Mouse (Mus musculus): ENCODE measurements around the gene Olfr1262. TPM values are rescaled to one million over a fixed set of nuclear protein-coding genes. Genes with fewer than 3 reads are reported as not detected.

Gene Olfr1262
- not detected in 2 replicates for polyA plus RNA-seq (2012; rRNA removed)

GRCm38 (mm10) chr2:89999845-90000244, at the start of gene Olfr1262:
Gene Olfr1262, plus strand, starts transcription at chr2:90000145.
- Histone ChIP-seq H3K4me1 (ENCODE audit: control insufficient read depth, insufficient read depth, insufficient read length) (no peaks in the 10 kb centered on the region), H3K27me3 (ENCODE audit: control insufficient read depth, insufficient read depth, low read length) (no peaks in the 10 kb centered on the region), H3K36me3 (ENCODE audit: control insufficient read depth, insufficient read depth, low read length) (no peaks in the 10 kb centered on the region), H3K27ac (ENCODE audit: insufficient read depth, low read length) (no peak within 1 kb of the TSS), H3K4me3 (ENCODE audit: extremely low read depth, insufficient read depth, insufficient read length) (no peak within 1 kb of the TSS)
- DNase-seq (ENCODE audit: low read depth in 1 of 2, low spot score in 2 of 2), result no peak
- no peak for TF ChIP-seq POLR2A (IDR thresholded peaks at IDR 0.05; ENCODE audit: low read depth, low read length)
- TF ChIP-seq CTCF (IDR thresholded peaks at IDR 0.05; ENCODE audit: extremely low read depth, insufficient read depth, insufficient read length, insufficient replicate concordance), result no peak

- Histone ChIP-seq H3K27me3 (ENCODE audit: control insufficient read depth, insufficient read depth, low read length) (no peaks in the 10 kb centered on the region), H3K4me1 (ENCODE audit: control insufficient read depth, insufficient read depth, insufficient read length) (no peaks in the 10 kb centered on the region), H3K27ac (ENCODE audit: insufficient read depth, low read length) (no peak within 1 kb of the TSS), H3K36me3 (ENCODE audit: control insufficient read depth, insufficient read depth, low read length) (no peaks in the 10 kb centered on the region), H3K4me3 (ENCODE audit: extremely low read depth, insufficient read depth, insufficient read length) (no peak within 1 kb of the TSS)
- 66% methylated on average over 2 of the region's 2 CpGs for WGBS
- DNase-seq (ENCODE audit: low read depth in 1 of 2, low spot score in 2 of 2), result no peak
- TF ChIP-seq CTCF (IDR thresholded peaks at IDR 0.05; ENCODE audit: extremely low read depth, insufficient read depth, insufficient read length, insufficient replicate concordance), result no peak
- no peak for TF ChIP-seq POLR2A (IDR thresholded peaks at IDR 0.05; ENCODE audit: low read depth, low read length)
Measured at GRCm38 (mm10) chr2:89974184-89974583, 25.8 kb upstream of the Olfr1262 start, which contains the start of gene Olfr1260. Gene Olfr1260, plus strand, starts transcription at chr2:89974340.

GRCm38 (mm10) chr2:89977709-89978108, 22.2 kb upstream of the Olfr1262 start:
- Histone ChIP-seq H3K27me3 (ENCODE audit: control insufficient read depth, insufficient read depth, low read length) (no peaks in the 10 kb centered on the region), H3K36me3 (ENCODE audit: control insufficient read depth, insufficient read depth, low read length) (no peaks in the 10 kb centered on the region), H3K27ac (ENCODE audit: insufficient read depth, low read length) (no peak overlapping the region), H3K4me1 (ENCODE audit: control insufficient read depth, insufficient read depth, insufficient read length) (no peaks in the 10 kb centered on the region), H3K4me3 (ENCODE audit: extremely low read depth, insufficient read depth, insufficient read length) (no peak overlapping the region)
- WGBS, result 79% methylated on average over 2 of the region's 2 CpGs
- TF ChIP-seq CTCF (IDR thresholded peaks at IDR 0.05; ENCODE audit: extremely low read depth, insufficient read depth, insufficient read length, insufficient replicate concordance), result no peak
- no peak for DNase-seq (ENCODE audit: low read depth in 1 of 2, low spot score in 2 of 2)

- H3K36me3 ChIP-seq (ENCODE audit: control insufficient read depth, insufficient read depth, low read length), result no peaks in the 10 kb centered on the region
- no peak for DNase-seq (ENCODE audit: low read depth in 1 of 2, low spot score in 2 of 2)
- no peak within 1 kb of the TSS for H3K4me3 ChIP-seq (ENCODE audit: extremely low read depth, insufficient read depth, insufficient read length)
- H3K27ac ChIP-seq (ENCODE audit: insufficient read depth, low read length), result no peak within 1 kb of the TSS
- no peaks in the 10 kb centered on the region for H3K27me3 ChIP-seq (ENCODE audit: control insufficient read depth, insufficient read depth, low read length)
- H3K4me1 ChIP-seq (ENCODE audit: control insufficient read depth, insufficient read depth, insufficient read length), result no peaks in the 10 kb centered on the region
- TF ChIP-seq CTCF (IDR thresholded peaks at IDR 0.05; ENCODE audit: extremely low read depth, insufficient read depth, insufficient read length, insufficient replicate concordance) (no peak), POLR2A (IDR thresholded peaks at IDR 0.05; ENCODE audit: low read depth, low read length) (no peak)
Measured at GRCm38 (mm10) chr2:89990921-89991320, 9.0 kb upstream of the Olfr1262 start, which contains the start of gene Olfr1261. Gene Olfr1261, plus strand, starts transcription at chr2:89991221.

GRCm38 (mm10) chr2:90011831-90012230, 11.9 kb downstream of the Olfr1262 start, which contains the start of gene Olfr1263:
Gene Olfr1263, plus strand, starts transcription at chr2:90012131.
- 91% methylated on average over 2 of the region's 2 CpGs for WGBS
- no peak within 1 kb of the TSS for H3K27ac ChIP-seq (ENCODE audit: insufficient read depth, low read length)
- TF ChIP-seq POLR2A (IDR thresholded peaks at IDR 0.05; ENCODE audit: low read depth, low read length), result no peak
- no peak for TF ChIP-seq CTCF (IDR thresholded peaks at IDR 0.05; ENCODE audit: extremely low read depth, insufficient read depth, insufficient read length, insufficient replicate concordance)

GRCm38 (mm10) chr2:90025477-90025876, 25.5 kb downstream of the Olfr1262 start, which contains the start of gene Olfr1264:
Gene Olfr1264, minus strand, starts transcription at chr2:90025577.
- no peak within 1 kb of the TSS for H3K4me3 ChIP-seq (ENCODE audit: extremely low read depth, insufficient read depth, insufficient read length)
- no peaks in the 10 kb centered on the region for H3K4me1 ChIP-seq (ENCODE audit: control insufficient read depth, insufficient read depth, insufficient read length)
- TF ChIP-seq CTCF (IDR thresholded peaks at IDR 0.05; ENCODE audit: extremely low read depth, insufficient read depth, insufficient read length, insufficient replicate concordance), result no peak
- no peak for TF ChIP-seq POLR2A (IDR thresholded peaks at IDR 0.05; ENCODE audit: low read depth, low read length)
- no peak within 1 kb of the TSS for H3K27ac ChIP-seq (ENCODE audit: insufficient read depth, low read length)
- no peaks in the 10 kb centered on the region for H3K27me3 ChIP-seq (ENCODE audit: control insufficient read depth, insufficient read depth, low read length)
- DNase-seq (ENCODE audit: low read depth in 1 of 2, low spot score in 2 of 2), result no peak
- H3K36me3 ChIP-seq (ENCODE audit: control insufficient read depth, insufficient read depth, low read length), result no peaks in the 10 kb centered on the region
- 81% methylated on average over 2 of the region's 2 CpGs for WGBS

More at GRCm38 (mm10) chr2:90011831-90012230, 11.9 kb downstream of the Olfr1262 start, which contains the start of gene Olfr1263:
- no peaks in the 10 kb centered on the region for H3K27me3 ChIP-seq (ENCODE audit: control insufficient read depth, insufficient read depth, low read length)
- H3K36me3 ChIP-seq (ENCODE audit: control insufficient read depth, insufficient read depth, low read length), result no peaks in the 10 kb centered on the region
- no peak within 1 kb of the TSS for H3K4me3 ChIP-seq (ENCODE audit: extremely low read depth, insufficient read depth, insufficient read length)
- no peaks in the 10 kb centered on the region for H3K4me1 ChIP-seq (ENCODE audit: control insufficient read depth, insufficient read depth, insufficient read length)
- no peak for DNase-seq (ENCODE audit: low read depth in 1 of 2, low spot score in 2 of 2)

GRCm38 (mm10) chr2:90035037-90035436, 35.1 kb downstream of the Olfr1262 start, which contains the start of gene Olfr1265:
Gene Olfr1265, plus strand, starts transcription at chr2:90035337.
- Histone ChIP-seq H3K36me3 (ENCODE audit: control insufficient read depth, insufficient read depth, low read length) (no peaks in the 10 kb centered on the region), H3K4me1 (ENCODE audit: control insufficient read depth, insufficient read depth, insufficient read length) (no peaks in the 10 kb centered on the region), H3K27ac (ENCODE audit: insufficient read depth, low read length) (no peak within 1 kb of the TSS), H3K4me3 (ENCODE audit: extremely low read depth, insufficient read depth, insufficient read length) (no peak within 1 kb of the TSS), H3K27me3 (ENCODE audit: control insufficient read depth, insufficient read depth, low read length) (no peaks in the 10 kb centered on the region)
- no peak for TF ChIP-seq CTCF (IDR thresholded peaks at IDR 0.05; ENCODE audit: extremely low read depth, insufficient read depth, insufficient read length, insufficient replicate concordance)
- no peak for TF ChIP-seq POLR2A (IDR thresholded peaks at IDR 0.05; ENCODE audit: low read depth, low read length)
- DNase-seq (ENCODE audit: low read depth in 1 of 2, low spot score in 2 of 2), result no peak

Other genes starting within 250 kb of the Olfr1262 start
- not detected in 2 replicates for gene Olfr1253, start 243.1 kb upstream of the Olfr1262 start, polyA plus RNA-seq (2012; rRNA removed)
- gene Olfr1254, start 206.5 kb upstream of the Olfr1262 start, polyA plus RNA-seq (2012; rRNA removed), result not detected in 2 replicates
- gene Olfr1255, start 188.1 kb upstream of the Olfr1262 start, polyA plus RNA-seq (2012; rRNA removed), result not detected in 2 replicates
- not detected in 2 replicates for gene Olfr1256, start 158.6 kb upstream of the Olfr1262 start, polyA plus RNA-seq (2012; rRNA removed)
- not detected in 2 replicates for gene Olfr48, start 151.9 kb upstream of the Olfr1262 start, polyA plus RNA-seq (2012; rRNA removed)
- gene Olfr1257, start 121.7 kb upstream of the Olfr1262 start, polyA plus RNA-seq (2012; rRNA removed), result not detected in 2 replicates
- not detected in 2 replicates for gene Olfr1258, start 72.8 kb upstream of the Olfr1262 start, polyA plus RNA-seq (2012; rRNA removed)
- gene Olfr1259, start 51.5 kb upstream of the Olfr1262 start, polyA plus RNA-seq (2012; rRNA removed), result not detected in 2 replicates
- not detected in 2 replicates for gene Olfr1260, start 25.8 kb upstream of the Olfr1262 start, polyA plus RNA-seq (2012; rRNA removed)
- gene Olfr1261, start 8.9 kb upstream of the Olfr1262 start, polyA plus RNA-seq (2012; rRNA removed), result not detected in 2 replicates
- not detected in 2 replicates for gene Olfr1263, start 12.0 kb downstream of the Olfr1262 start, polyA plus RNA-seq (2012; rRNA removed)
- not detected in 2 replicates for gene Olfr1264, start 25.4 kb downstream of the Olfr1262 start, polyA plus RNA-seq (2012; rRNA removed)
- not detected in 2 replicates for gene Olfr1265, start 35.2 kb downstream of the Olfr1262 start, polyA plus RNA-seq (2012; rRNA removed)
- not detected in 2 replicates for gene Olfr140, start 63.4 kb downstream of the Olfr1262 start, polyA plus RNA-seq (2012; rRNA removed)
- gene Olfr1269, start 121.3 kb downstream of the Olfr1262 start, polyA plus RNA-seq (2012; rRNA removed), result not detected in 2 replicates
- gene Olfr32, start 142.2 kb downstream of the Olfr1262 start, polyA plus RNA-seq (2012; rRNA removed), result not detected in 2 replicates
- not detected in 2 replicates for gene Olfr1270, start 152.9 kb downstream of the Olfr1262 start, polyA plus RNA-seq (2012; rRNA removed)
- not detected in 2 replicates for gene Olfr1506, start 224.3 kb downstream of the Olfr1262 start, polyA plus RNA-seq (2012; rRNA removed)

Measured in spleen, adult 2 months (tissue).